Mouse (Mus musculus) E14TG2a.4 (cell line): ENCODE measurements around the gene Hspb2.

ENCODE experiments used
- CTCF ChIP-seq: conservative IDR thresholded peaks from 2 replicates; pipeline ENCODE4 v1.5.1; 2014; ENCODE audit warnings: low read length
- POU5F1 ChIP-seq: IDR thresholded peaks from 2 replicates; pipeline ENCODE4 v1.6.1; 2014; ENCODE audit warnings: low read length, borderline replicate concordance

DNA sequence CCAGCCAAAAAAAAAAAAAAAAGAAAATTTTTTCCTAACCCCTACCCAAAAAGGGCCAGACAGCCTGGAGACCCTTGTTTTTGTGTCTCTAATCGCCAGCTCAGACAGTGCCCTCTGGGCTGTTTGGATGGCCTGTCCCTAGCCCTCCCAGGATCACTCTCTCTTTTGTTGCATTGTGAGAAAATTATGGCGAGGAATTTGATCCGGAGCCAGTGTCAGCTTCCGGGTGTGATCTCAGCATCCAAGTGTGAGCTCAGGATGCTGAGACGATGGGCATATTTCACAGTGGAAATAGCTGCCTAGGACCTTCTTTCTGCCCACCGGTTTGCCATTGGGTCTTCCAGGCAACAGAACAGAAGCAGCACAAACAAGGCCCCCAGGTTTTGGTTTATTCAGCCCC is 1.4 kb downstream of the Hspb2 start:
- TF ChIP-seq CTCF: no peak
- no peak for TF ChIP-seq POU5F1
